Mouse (Mus musculus) layer of hippocampus, postnatal 25 days (tissue): ENCODE measurements around the gene Dppa2. TPM values are rescaled to one million over a fixed set of nuclear protein-coding genes. Genes with fewer than 3 reads are reported as not detected.
"Not testable (repeated sequence)": the region's sequence is repeated elsewhere in the genome, so short reads cannot be mapped to it uniquely, and the experiment has no call there.

Experiments
- DNase-seq, 2 experiments: peaks; one replicate each; pipeline ENCODE4 v3.0.0; 2022; ENCODE audit warnings: mixed read lengths in 2 of 2, low spot score in 1 of 2; ENCODE audit errors: extremely low spot score in 1 of 2
- total RNA-seq, 2 experiments: library from RNA; stranded (reverse); gene quantifications; 2 replicates each; pipeline ENCODE4 v1.2.3; 2021

The Dppa2 gene
- total RNA-seq: not detected

- no peak for DNase-seq
Observed at GRCm38 (mm10) chr16:48303509-48303908, at the start of gene Dppa2. Gene Dppa2 (plus strand): TSS chr16:48303908.

- DNase-seq: no peak
Observed at GRCm38 (mm10) chr16:48254584-48254983, 49.1 kb upstream of the Dppa2 start.

- no peak for DNase-seq
Observed at GRCm38 (mm10) chr16:48259519-48259918, 44.2 kb upstream of the Dppa2 start.

GRCm38 (mm10) chr16:48262901-48263300, 40.8 kb upstream of the Dppa2 start:
- no peak for DNase-seq

GRCm38 (mm10) chr16:48265856-48266255, 37.9 kb upstream of the Dppa2 start:
- DNase-seq: no peak

GRCm38 (mm10) chr16:48276940-48277339, 26.8 kb upstream of the Dppa2 start:
- DNase-seq: no peak

- no peak for DNase-seq
Observed at GRCm38 (mm10) chr16:48280883-48281282, 22.8 kb upstream of the Dppa2 start.

- no peak for DNase-seq
Observed at GRCm38 (mm10) chr16:48282801-48283200, 20.9 kb upstream of the Dppa2 start.

- DNase-seq: no peak
Observed at GRCm38 (mm10) chr16:48283517-48283916, 20.2 kb upstream of the Dppa2 start, which contains the start of gene Dppa4. Gene Dppa4 (plus strand): TSS chr16:48283733.

- DNase-seq: no peak
Observed at GRCm38 (mm10) chr16:48285517-48285916, 18.2 kb upstream of the Dppa2 start.

- no peak for DNase-seq
Observed at GRCm38 (mm10) chr16:48297384-48298136, 6.1 kb upstream of the Dppa2 start.

GRCm38 (mm10) chr16:48299884-48300283, 3.8 kb upstream of the Dppa2 start:
- no peak for DNase-seq

- no peak for DNase-seq
Observed at GRCm38 (mm10) chr16:48303983-48304382, 275 bp downstream of the Dppa2 start.

- not testable (repeated sequence) for DNase-seq
Observed at GRCm38 (mm10) chr16:48308916-48309315, 5.2 kb downstream of the Dppa2 start.

GRCm38 (mm10) chr16:48309912-48310630, 6.4 kb downstream of the Dppa2 start:
- no peak for DNase-seq

- no peak for DNase-seq
Observed at GRCm38 (mm10) chr16:48315294-48315693, 11.6 kb downstream of the Dppa2 start.

GRCm38 (mm10) chr16:48320781-48321180, 17.1 kb downstream of the Dppa2 start:
- no peak for DNase-seq

- no peak for DNase-seq
Observed at GRCm38 (mm10) chr16:48323133-48323532, 19.4 kb downstream of the Dppa2 start.

- no peak for DNase-seq
Observed at GRCm38 (mm10) chr16:48323602-48324345, 20.1 kb downstream of the Dppa2 start.

GRCm38 (mm10) chr16:48326903-48327302, 23.2 kb downstream of the Dppa2 start:
- no peak for DNase-seq

GRCm38 (mm10) chr16:48328420-48328819, 24.7 kb downstream of the Dppa2 start:
- DNase-seq: no peak
